Mouse (Mus musculus) embryonic facial prominence, embryonic 14.5 days (tissue): ENCODE data around the gene Wdr61. TPM values are rescaled to one million over a fixed set of nuclear protein-coding genes. Genes with fewer than 3 reads are reported as not detected.

Source experiments
- ATAC-seq: fragments of 200-750 bp; cut with Nextera tagmentation; 2 replicates; pipeline ENCODE4 v1.8.0; 2017; ENCODE audit warnings: low read depth, moderate number of reproducible peaks, moderate TSS enrichment
- DNase-seq: peaks from one replicate; pipeline ENCODE4 v3.0.0-alpha.2; 2015; ENCODE audit warnings: low spot score
- H3K27ac ChIP-seq: fragments of 300-500 bp; sonication (generic); replicated peaks from 2 replicates; pipeline ENCODE4 v1.5.1; 2014; ENCODE audit warnings: low read depth, mild to moderate bottlenecking, low read length, moderate library complexity
- H3K27me3 ChIP-seq: fragments of 300-500 bp; sonication (generic); replicated peaks from 2 replicates; pipeline ENCODE4 v1.6.1; 2014; ENCODE audit warnings: low read length; ENCODE audit not compliant: control insufficient read depth, insufficient read depth
- H3K36me3 ChIP-seq: fragments of 300-500 bp; sonication (generic); 2 replicates; pipeline ENCODE4 v1.6.1; 2014; ENCODE audit warnings: low read length, mixed read lengths; ENCODE audit not compliant: control insufficient read depth, insufficient read depth
- H3K4me1 ChIP-seq: fragments of 300-500 bp; sonication (generic); 2 replicates; pipeline ENCODE4 v1.6.1; 2014; ENCODE audit warnings: antibody characterized with exemption, low read length; ENCODE audit not compliant: control insufficient read depth, insufficient read depth
- H3K4me2 ChIP-seq: fragments of 300-500 bp; sonication (generic); 2 replicates; pipeline ENCODE4 v1.6.1; 2014; ENCODE audit warnings: low read depth, mild to moderate bottlenecking, low read length, moderate library complexity, mixed read lengths
- H3K4me3 ChIP-seq: fragments of 300-500 bp; sonication (generic); 2 replicates; pipeline ENCODE4 v1.5.1; 2014; ENCODE audit warnings: low read depth, mild to moderate bottlenecking, low read length
- H3K9ac ChIP-seq: fragments of 300-500 bp; sonication (generic); 2 replicates; pipeline ENCODE4 v1.6.1; 2014; ENCODE audit warnings: low read depth, mild to moderate bottlenecking, low read length, moderate library complexity, mixed read lengths
- H3K9me3 ChIP-seq: fragments of 300-500 bp; sonication (generic); 2 replicates; pipeline ENCODE4 v1.6.1; 2016; ENCODE audit warnings: low read length; ENCODE audit not compliant: control insufficient read depth
- WGBS: fragments of 180-500 bp; shearing (Covaris S2); extraction: QIAGEN DNeasy Blood & Tissue Kit; methylation state at CpG from one replicate; pipeline ENCODE4 v1.1.7; 2014; 5-methylcytosine and 5-hydroxymethylcytosine counted together
- polyA plus RNA-seq: library from polyadenylated mRNA; unstranded; fragments of >200 nt; fragmentation: Nextera tagmentation; extraction: Ambion mirVana; gene quantifications from 2 replicates; pipeline ENCODE4 v1.2.1, GENCODE M21; 2014

The Wdr61 gene
- polyA plus RNA-seq: 143 and 154 TPM in 2 replicates

DNA sequence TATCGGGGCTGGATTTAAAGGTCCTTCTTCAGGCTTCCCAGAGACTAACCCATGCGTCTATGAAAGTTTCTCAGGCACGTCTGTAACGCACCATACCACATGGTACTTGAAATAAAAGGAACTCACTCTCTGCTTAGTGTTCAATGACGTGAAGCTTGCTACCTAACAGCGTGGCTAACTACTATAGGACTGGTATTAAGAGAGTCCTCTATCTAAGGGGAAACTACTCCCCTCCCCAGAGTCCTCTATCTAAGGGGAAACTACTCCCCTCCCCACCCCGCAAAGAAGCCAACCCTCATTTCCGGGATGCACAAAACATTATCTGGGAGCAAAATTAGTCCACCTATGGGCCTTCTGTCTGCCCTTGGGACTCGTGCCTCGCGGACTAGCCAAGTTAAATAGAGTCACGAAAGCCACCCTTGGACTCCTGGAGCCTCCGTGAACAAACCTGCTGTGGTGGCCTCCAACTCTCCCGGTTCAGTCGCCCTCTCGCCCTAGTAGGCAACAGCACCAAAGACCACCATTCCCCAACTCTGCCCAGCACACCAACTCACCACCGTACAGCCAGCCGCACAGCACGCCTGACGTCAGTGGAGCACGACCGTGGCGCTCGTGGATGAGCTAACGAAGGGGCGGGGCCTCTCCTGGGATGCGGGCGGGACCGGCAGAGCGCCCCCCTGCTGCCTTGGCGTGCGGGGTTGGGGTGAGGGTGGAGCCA, at the start of gene Wdr61:
Wdr61 (minus strand) TSS at position 599 of the 718 bp plus-strand sequence.
- peaks cover 6% of the 10 kb centered on the region for H3K36me3 ChIP-seq
- H3K9me3 ChIP-seq: no peaks in the 10 kb centered on the region
- H3K4me1 ChIP-seq: peaks cover 11% of the 10 kb centered on the region
- DNase-seq (peak; percentile 97), ATAC-seq (peak; percentile 96)
- no peaks in the 10 kb centered on the region for H3K27me3 ChIP-seq
- peak within 1 kb of the TSS; percentile 70 for H3K27ac ChIP-seq
- peak within 1 kb of the TSS; percentile 82 for H3K4me3 ChIP-seq
- WGBS: 1% methylated on average over 27 of the region's 32 CpGs
- peak within 1 kb of the TSS; percentile 87 for H3K9ac ChIP-seq
- H3K4me2 ChIP-seq: peak within 1 kb of the TSS; percentile 74

GRCm38 (mm10) chr9:54784003-54784402, 49.7 kb upstream of the Wdr61 start:
- H3K9me3 ChIP-seq: no peaks in the 10 kb centered on the region
- no peaks in the 10 kb centered on the region for H3K27me3 ChIP-seq
- H3K36me3 ChIP-seq: no peaks in the 10 kb centered on the region
- peak; percentile 68; the same call in 1 of the 2 replicates for ATAC-seq
- peaks cover 46% of the 10 kb centered on the region for H3K4me1 ChIP-seq
- no peak overlapping the region for H3K9ac ChIP-seq
- 11% methylated on average over 3 of the region's 3 CpGs for WGBS
- H3K4me2 ChIP-seq: no peak overlapping the region
- DNase-seq: peak; percentile 84
- no peak overlapping the region for H3K4me3 ChIP-seq
- peak overlapping the region; percentile 66 for H3K27ac ChIP-seq

- DNase-seq (peak; percentile 86), ATAC-seq (peak; percentile 45; the same call in 1 of the 2 replicates)
- WGBS: 33% methylated on average over 15 of the region's 15 CpGs
- no peak overlapping the region for H3K4me2 ChIP-seq
- no peaks in the 10 kb centered on the region for H3K27me3 ChIP-seq
- H3K27ac ChIP-seq: peak overlapping the region; percentile 53
- H3K9ac ChIP-seq: peak overlapping the region; percentile 9; the same call in 1 of the 2 replicates
- peaks cover 43% of the 10 kb centered on the region for H3K4me1 ChIP-seq
- no peak overlapping the region for H3K4me3 ChIP-seq
- no peaks in the 10 kb centered on the region for H3K9me3 ChIP-seq
- no peaks in the 10 kb centered on the region for H3K36me3 ChIP-seq
Observed at GRCm38 (mm10) chr9:54782504-54782903, 48.2 kb upstream of the Wdr61 start.

- no peaks in the 10 kb centered on the region for H3K27me3 ChIP-seq
- no peaks in the 10 kb centered on the region for H3K9me3 ChIP-seq
- no peak overlapping the region for H3K9ac ChIP-seq
- ATAC-seq: no peak
- DNase-seq: no peak
- 77% methylated on average over 8 of the region's 8 CpGs for WGBS
- H3K4me2 ChIP-seq: no peak overlapping the region
- H3K36me3 ChIP-seq: no peaks in the 10 kb centered on the region
- peaks cover 23% of the 10 kb centered on the region for H3K4me1 ChIP-seq
- H3K27ac ChIP-seq: no peak overlapping the region
- H3K4me3 ChIP-seq: no peak overlapping the region
Observed at GRCm38 (mm10) chr9:54779280-54779679, 45.0 kb upstream of the Wdr61 start.

GRCm38 (mm10) chr9:54776451-54776982, 42.2 kb upstream of the Wdr61 start:
- H3K4me2 ChIP-seq: no peak overlapping the region
- DNase-seq (peak; percentile 41), ATAC-seq (no peak)
- H3K27me3 ChIP-seq: no peaks in the 10 kb centered on the region
- no peak overlapping the region for H3K4me3 ChIP-seq
- H3K4me1 ChIP-seq: no peaks in the 10 kb centered on the region
- no peaks in the 10 kb centered on the region for H3K9me3 ChIP-seq
- 80% methylated on average over 13 of the region's 13 CpGs for WGBS
- H3K27ac ChIP-seq: no peak overlapping the region
- H3K36me3 ChIP-seq: peaks cover 6% of the 10 kb centered on the region; the same call in 1 of the 2 replicates
- no peak overlapping the region for H3K9ac ChIP-seq

GRCm38 (mm10) chr9:54770140-54770780, 35.9 kb upstream of the Wdr61 start:
- Histone ChIP-seq H3K4me3 (no peak overlapping the region), H3K9ac (peak overlapping the region; percentile 23; the same call in 1 of the 2 replicates), H3K9me3 (no peaks in the 10 kb centered on the region), H3K27me3 (peaks cover 8% of the 10 kb centered on the region; the same call in 1 of the 2 replicates), H3K27ac (no peak overlapping the region), H3K36me3 (peaks cover 9% of the 10 kb centered on the region), H3K4me1 (peaks cover 15% of the 10 kb centered on the region), H3K4me2 (no peak overlapping the region)
- DNase-seq (no peak), ATAC-seq (no peak)
- WGBS: 43% methylated on average over 11 of the region's 11 CpGs

DNA sequence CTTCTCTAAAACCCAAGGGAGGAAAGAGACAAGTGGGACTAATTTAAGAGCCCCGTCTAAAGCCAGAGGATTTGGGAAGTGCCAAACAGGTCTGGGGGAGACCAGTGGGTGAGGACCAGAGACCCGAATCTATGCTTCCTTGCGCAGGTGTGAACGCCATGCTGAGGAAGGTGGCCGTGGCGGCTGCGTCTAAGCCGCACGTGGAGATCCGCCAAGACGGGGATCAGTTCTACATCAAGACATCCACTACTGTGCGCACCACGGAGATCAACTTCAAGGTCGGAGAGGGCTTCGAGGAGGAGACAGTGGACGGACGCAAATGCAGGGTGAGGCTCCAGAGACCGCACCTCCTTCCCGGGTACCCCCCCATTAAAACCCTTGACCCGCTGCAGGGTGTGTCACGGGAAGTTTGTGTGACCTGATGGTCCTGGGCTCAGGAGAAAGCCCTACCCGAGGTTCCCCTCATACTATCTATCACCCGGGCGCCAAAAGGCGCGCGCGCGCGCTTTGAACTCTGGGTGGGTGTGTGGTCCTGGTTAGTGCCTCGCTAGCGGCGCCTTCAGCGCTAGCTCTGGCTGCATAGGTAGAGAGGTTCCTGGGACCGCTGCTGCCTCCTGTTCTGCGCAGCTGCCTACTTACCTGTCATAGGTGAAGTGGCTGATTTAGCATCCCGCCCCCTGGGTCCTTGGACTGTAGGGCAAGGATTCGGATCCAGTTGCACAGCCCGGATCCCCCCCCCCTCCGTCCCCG, 31.2 kb upstream of the Wdr61 start:
- Histone ChIP-seq H3K27me3 (peaks cover 21% of the 10 kb centered on the region; the same call in 1 of the 2 replicates), H3K36me3 (peaks cover 4% of the 10 kb centered on the region; the same call in 1 of the 2 replicates), H3K9me3 (no peaks in the 10 kb centered on the region), H3K4me3 (peak overlapping the region; percentile 51), H3K27ac (no peak overlapping the region), H3K4me1 (peaks cover 15% of the 10 kb centered on the region), H3K4me2 (peak overlapping the region; percentile 85), H3K9ac (peak overlapping the region; percentile 66)
- peak; percentile 24; the same call in 1 of the 2 replicates for ATAC-seq
- DNase-seq: no peak
- 1% methylated on average over 37 of the region's 41 CpGs for WGBS
